Mouse (Mus musculus): ENCODE data around the gene Tut7.
A peak's percentile ranks its signal among the peaks of the same experiment; 100 is the strongest.
"Not testable (repeated sequence)": the region's sequence is repeated elsewhere in the genome, so short reads cannot be mapped to it uniquely, and the experiment has no call there.

Tut7 gene

GRCm38 (mm10) chr13:59762791-59763190 lies 60.2 kb downstream of the Tut7 start:
- no peak for DNase-seq

GRCm38 (mm10) chr13:59756906-59757305 lies 66.0 kb downstream of the Tut7 start:
- peak in 1 of 2 experiments; percentile 14 for DNase-seq

GRCm38 (mm10) chr13:59750310-59750709 lies 72.6 kb downstream of the Tut7 start:
- DNase-seq: no peak

- DNase-seq: peak; percentile 27 to 33
Observed at GRCm38 (mm10) chr13:59746711-59747110, 76.2 kb downstream of the Tut7 start, which contains the start of gene 1700014D04Rik. Gene 1700014D04Rik (minus strand): TSS chr13:59746752.

GRCm38 (mm10) chr13:59746164-59746563 lies 76.8 kb downstream of the Tut7 start:
- no peak for DNase-seq

GRCm38 (mm10) chr13:59745462-59745861 lies 77.5 kb downstream of the Tut7 start:
- no peak for DNase-seq

GRCm38 (mm10) chr13:59741697-59742096 lies 81.2 kb downstream of the Tut7 start:
- DNase-seq: no peak

GRCm38 (mm10) chr13:59741096-59741495 lies 81.9 kb downstream of the Tut7 start:
- no peak for DNase-seq

- no peak for DNase-seq
Observed at GRCm38 (mm10) chr13:59739397-59739796, 83.5 kb downstream of the Tut7 start.

GRCm38 (mm10) chr13:59738455-59738854 lies 84.5 kb downstream of the Tut7 start:
- no peak for DNase-seq

- DNase-seq: no peak
Observed at GRCm38 (mm10) chr13:59735190-59735589, 87.8 kb downstream of the Tut7 start.

- DNase-seq: peak in 1 of 2 experiments; percentile 6
Observed at GRCm38 (mm10) chr13:59734347-59734746, 88.6 kb downstream of the Tut7 start.

- DNase-seq: no peak
Observed at GRCm38 (mm10) chr13:59733936-59734335, 89.0 kb downstream of the Tut7 start.

GRCm38 (mm10) chr13:59731652-59732051 lies 91.3 kb downstream of the Tut7 start, which contains the start of gene Spata31d1d:
Gene Spata31d1d (minus strand): TSS chr13:59731752.
- no peak for DNase-seq

GRCm38 (mm10) chr13:59728378-59729093 lies 94.4 kb downstream of the Tut7 start:
- peak; percentile 64 to 80 for DNase-seq

- no peak for DNase-seq
Observed at GRCm38 (mm10) chr13:59726139-59726867, 96.6 kb downstream of the Tut7 start.

GRCm38 (mm10) chr13:59722089-59722488 lies 100.9 kb downstream of the Tut7 start:
- DNase-seq: not testable (repeated sequence)
